Mouse (Mus musculus) embryonic facial prominence, embryonic 10.5 days (tissue): Measurements from ENCODE around the gene Serpinb8. TPM values are rescaled to one million over a fixed set of nuclear protein-coding genes. Genes with fewer than 3 reads are reported as not detected.

Experiments
- polyA plus RNA-seq: library from polyadenylated mRNA; unstranded; fragments of >200 nt; fragmentation: Nextera tagmentation; extraction: Ambion mirVana; gene quantifications from 2 replicates; pipeline ENCODE4 v1.2.1, GENCODE M21; 2016

The Serpinb8 gene
- polyA plus RNA-seq, 1 experiment from 2014 or later, result 1.6 TPM

Other genes starting within 250 kb of the Serpinb8 start
- gene Serpinb11, start 228.8 kb upstream of the Serpinb8 start, polyA plus RNA-seq, result not detected in 2 replicates
- not detected in 2 replicates for gene Serpinb7, start 190.4 kb upstream of the Serpinb8 start, polyA plus RNA-seq
- gene Serpinb2, start 78.6 kb upstream of the Serpinb8 start, polyA plus RNA-seq, result 0.25 TPM in 1 of 2 replicates, not detected in the other